Mouse (Mus musculus): ENCODE results near the gene Scgb1a1.
"Not testable (repeated sequence)": the region's sequence is repeated elsewhere in the genome, so short reads cannot be mapped to it uniquely, and the experiment has no call there.

Gene Scgb1a1

DNA sequence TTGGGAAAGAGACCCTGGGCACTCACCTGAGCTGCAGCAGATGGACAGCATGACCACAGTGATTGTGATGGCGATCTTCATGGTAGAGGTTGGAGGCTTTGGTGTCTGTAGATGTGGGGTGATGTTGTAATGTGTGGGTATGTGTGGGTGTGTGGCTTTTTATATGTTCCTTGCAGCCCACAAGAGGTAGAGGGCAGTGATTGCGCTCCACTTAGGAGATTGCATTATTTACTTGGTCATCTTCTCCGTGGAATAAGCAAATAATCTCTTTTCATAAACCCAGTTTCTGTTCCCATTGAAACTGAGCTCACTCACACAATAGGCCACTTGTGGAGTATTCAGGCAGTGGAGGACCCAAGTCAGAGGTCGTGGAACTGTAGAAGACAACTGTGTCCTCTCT, at the start of gene Scgb1a1:
Gene Scgb1a1 (minus strand): TSS at position 138 of the 400 bp plus-strand sequence.
- DNase-seq, result no peak

DNA sequence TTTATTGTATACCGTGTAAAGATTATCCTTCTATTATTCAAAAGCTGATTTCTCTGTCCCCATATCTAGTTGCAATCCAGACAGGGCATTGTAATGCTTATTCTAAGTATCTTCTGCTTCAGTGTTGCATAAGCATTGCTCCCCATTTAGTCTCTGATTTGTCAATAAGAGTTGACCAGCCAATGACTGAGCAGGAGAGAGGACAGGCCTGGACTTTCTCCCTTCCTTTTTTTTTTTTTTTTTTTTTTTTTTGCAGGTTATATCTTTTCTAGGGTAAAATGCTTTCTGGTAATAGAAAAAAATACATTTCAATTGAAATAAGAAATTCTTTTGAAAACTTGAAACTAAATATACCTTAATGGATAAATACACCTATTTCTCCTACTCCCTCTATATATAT, 49.4 kb upstream of the Scgb1a1 start:
- DNase-seq, result no peak

DNA sequence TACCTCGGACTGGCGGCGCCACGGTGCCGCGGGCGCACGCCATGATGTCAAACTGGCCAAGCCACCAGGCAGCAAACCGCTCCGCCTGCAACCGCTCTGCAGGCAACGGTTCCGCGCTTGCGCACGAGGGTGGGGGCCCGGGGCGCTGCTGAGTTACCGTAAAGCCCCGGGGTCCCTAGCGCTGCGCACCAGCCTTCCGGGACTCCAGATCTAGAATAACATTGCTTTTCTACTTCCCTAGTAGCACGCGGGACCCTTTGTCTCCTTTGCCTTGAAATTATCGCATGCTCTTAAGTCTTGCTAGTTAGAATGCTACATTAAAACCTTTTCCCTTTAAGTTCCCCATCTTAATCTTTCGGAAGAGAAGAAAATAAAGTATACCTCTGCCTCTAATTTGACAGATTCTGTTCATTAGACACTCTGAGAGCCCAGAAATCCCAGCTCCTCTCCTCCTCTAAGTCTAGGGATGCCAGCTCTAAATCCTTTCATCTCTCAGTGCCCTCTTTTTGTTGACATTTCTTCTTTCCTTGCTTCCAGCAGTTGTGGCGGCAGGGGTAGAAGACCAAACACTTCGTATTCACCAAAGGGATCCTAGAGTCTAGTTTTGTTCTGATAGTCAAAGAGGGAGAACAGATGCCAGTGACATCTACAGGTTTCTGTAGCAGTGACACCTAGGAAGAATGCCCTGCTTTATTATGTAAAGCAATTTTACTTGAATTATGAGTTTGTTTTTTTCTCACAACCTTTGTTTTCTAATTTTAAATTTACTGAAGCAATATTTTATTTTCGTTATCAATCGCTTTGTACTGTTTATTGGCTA, 48.0 kb upstream of the Scgb1a1 start, which contains the start of gene Asrgl1:
Gene Asrgl1 (minus strand): TSS at position 125 of the 820 bp plus-strand sequence.
- peak; percentile 92 for DNase-seq

DNA sequence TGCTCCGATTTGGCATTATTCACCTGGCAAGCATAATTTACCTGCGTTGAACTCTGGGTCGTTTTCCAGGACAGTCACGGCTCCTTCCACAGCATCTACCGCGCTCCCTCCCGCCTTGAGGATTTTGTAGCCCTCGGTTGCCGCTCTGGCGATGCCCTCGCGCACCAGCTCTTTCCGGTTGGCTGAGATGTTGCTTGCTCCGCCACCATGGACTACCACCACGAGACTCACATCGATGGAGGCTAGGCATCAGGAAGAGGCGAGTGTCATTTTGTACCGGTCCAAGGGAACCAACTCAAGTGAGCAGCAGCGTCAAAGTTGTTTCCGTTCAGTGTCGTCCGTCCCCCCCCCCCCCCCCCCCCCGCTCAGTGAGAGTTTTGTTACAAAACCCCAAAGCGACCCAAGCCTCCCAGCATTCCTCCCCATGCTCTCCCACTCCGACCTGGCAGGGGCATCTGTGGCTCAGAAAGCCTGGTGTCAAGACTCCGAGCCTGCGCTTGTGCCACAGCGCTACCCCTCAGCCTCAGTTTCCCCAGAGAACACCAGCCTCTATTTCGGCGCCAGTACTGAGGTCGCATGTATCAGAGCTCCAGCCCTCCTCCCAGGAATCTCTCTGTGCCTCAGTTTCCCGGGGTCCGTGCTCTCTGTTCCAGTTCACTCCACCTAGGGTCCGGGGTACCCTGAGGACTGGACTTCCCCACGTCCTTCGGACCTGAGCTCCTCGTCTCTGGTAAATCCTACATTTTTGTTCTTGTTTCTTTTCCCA, 47.2 kb upstream of the Scgb1a1 start:
- DNase-seq, result peak; percentile 17

DNA sequence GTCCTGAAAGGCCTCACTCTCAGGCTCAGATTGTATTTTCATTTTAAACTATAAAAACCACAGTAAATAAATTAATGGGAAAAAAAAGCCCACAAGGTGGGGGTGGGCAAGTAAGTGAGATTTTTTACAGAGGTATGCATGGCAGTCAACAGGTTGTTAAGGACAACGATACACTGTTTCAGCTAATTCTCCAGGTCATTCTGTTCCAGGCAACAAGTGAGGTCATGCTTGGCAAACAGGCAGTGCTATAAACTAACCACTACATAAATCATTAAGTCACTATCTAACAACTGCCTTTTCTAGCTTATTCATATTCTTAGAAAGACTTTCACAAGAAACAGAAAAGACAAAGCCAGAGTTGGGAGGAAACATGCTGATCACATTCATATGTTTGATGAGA, 42.2 kb upstream of the Scgb1a1 start:
- DNase-seq, result no peak

DNA sequence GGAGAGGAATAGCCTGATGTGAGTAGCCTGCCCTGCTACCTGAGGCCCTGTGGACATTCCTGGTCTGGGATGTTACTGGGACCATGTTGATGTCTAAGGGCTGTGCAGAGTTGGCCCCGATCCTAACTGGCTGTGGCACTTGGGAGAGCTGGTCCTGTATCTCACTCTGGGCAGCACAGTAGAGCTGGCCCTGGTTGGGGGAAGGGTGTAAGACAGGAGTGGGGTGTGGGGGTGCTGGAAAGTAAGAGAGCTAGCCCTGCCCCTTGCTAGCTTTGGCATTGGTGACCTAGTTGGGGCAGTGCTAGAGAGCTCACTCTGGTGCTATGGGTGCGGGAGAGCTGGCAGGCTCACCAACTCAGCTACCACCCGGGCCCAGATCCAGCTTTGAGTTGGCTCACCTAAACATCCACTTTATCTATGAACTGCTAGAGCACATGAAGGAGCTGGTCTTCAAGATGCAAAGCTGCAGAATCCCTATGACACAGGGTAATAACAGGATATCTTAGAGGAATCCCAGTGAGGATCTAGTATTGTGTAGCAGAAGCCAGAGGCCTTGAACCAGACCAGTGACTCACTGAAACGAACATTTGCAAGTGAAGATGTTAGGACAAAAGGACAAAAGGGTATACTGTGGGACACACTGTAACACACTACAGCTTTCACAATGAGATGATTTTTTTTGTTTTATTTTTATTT, 40.9 kb upstream of the Scgb1a1 start:
- DNase-seq, result no peak

DNA sequence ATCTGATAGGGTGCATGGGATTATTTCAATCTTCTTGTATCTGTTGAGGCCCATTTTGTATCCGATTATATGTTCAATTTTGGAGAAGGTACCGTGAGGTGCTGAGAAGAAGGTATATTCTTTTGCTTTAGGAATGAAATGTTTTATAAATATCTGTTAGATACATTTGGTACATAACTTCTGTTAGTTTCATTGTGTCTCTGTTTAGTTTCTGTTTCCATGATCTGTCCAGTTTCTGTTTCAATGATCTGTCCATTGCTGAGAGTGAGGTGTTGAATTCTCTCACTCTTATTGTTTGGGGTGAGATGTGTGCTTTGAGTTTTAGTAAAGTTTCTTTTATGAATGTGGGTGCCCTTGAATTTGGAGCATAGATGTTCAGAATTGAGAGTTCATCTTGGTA, 36.2 kb upstream of the Scgb1a1 start:
- not testable (repeated sequence) for DNase-seq

DNA sequence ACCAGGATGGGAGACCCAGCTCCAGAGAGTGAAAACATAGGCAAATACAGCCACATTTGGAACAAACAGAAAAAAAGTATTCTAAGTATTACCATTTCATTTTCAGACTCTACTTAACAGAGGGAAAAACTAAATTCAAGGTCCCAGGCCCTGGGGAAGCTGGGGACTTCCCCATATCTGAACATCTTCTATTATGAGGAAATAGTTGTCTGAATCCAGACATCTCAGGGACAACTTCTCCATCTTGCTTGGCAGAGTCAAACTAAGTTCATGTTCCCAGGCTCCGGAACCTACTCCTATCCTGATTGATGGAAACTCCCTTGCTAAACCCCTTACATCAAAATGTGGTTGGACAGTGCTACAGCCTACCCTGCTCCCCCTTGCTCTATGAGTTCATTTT, 34.6 kb upstream of the Scgb1a1 start:
- no peak for DNase-seq

DNA sequence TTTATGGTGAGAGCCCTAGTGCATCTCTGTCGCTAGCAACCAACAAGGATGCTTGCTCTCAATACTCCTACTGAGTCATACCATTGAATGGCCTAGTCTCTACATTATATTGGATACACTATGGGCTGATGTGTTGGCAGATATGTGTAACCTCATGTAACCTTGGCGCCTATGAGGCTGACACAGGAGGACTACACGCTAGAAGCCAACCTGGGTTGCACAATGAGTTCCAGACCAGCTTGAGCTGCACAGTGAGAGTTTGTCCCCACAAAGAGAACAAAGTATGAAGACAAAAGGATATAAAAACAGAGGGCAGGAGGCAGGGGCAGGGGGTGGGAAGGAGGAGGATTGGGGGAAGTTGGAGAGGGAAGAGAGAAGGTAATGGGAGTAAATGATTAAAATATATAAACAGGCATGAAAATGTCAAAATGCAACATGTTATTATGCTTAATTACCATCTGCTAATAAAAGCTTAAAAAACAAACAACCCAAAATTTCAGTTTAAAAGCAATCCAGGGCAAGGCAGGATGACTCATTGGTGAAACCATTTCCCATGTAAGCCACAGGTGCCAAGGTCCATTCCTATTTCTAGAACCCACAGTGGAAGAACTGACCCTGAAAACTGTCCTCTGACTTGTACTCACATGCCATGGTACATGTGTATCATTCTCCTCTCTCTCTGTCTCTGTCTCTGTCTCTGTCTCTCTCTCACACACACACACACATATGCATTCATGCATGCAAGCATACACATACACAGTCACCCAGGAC, 32.1 kb upstream of the Scgb1a1 start:
- no peak for DNase-seq

DNA sequence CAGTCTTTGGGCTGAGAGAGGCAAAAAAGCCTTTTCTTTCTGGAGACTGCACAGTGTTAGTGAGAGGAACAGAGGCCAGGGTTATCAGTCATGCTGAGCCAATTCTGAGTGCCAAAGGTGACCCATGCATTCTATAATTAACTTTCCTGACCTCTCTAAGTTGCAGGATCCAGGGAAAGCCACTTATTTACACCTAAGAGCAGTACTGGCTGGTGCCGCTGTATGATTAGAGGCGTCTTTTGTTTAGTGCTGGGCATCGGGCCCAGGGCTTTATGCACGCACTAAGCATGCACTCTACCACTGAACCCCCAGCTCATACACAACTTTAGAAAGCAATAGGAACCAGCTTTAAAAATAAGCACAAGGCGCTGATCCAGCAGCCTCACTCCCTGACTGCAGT, 29.5 kb upstream of the Scgb1a1 start:
- DNase-seq, result no peak

DNA sequence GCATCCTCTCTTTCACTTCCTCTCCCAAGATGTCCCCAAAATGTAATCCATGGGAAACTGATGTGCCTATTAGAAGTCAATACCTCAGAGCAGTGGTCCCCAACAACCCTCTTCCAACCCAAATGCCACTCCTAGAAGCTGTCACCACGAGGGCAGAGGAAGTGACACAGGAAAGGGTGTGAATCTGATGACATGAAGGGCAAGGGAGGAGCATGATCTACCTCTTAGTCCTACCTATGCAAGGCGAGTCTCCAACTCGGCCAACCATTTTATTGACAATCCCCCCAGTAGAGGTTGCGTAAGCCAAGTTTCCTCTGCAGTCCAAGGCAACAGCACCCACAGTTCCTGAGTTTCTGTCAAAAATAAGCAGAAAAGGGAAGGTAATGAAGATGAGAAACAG, 28.5 kb upstream of the Scgb1a1 start:
- no peak for DNase-seq

DNA sequence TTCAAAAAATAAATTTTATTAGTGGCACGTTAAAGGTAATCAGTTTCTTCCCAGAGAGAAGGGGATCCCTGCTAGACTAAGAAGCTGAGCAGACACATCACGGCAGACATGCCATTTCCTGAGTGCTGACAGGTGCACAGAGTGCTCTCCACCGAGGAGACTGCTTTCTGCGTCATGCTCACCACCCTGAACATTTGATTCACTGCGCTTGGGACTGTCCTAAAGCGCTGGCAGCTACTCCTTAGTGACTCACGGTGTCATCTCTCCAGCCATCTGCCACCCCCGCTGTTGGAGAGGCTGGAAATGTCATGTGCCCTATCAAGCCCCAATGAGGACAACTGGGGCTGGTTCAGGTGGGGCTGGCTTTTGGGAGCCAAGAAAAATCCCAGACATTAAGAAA, 24.3 kb upstream of the Scgb1a1 start:
- no peak for DNase-seq

DNA sequence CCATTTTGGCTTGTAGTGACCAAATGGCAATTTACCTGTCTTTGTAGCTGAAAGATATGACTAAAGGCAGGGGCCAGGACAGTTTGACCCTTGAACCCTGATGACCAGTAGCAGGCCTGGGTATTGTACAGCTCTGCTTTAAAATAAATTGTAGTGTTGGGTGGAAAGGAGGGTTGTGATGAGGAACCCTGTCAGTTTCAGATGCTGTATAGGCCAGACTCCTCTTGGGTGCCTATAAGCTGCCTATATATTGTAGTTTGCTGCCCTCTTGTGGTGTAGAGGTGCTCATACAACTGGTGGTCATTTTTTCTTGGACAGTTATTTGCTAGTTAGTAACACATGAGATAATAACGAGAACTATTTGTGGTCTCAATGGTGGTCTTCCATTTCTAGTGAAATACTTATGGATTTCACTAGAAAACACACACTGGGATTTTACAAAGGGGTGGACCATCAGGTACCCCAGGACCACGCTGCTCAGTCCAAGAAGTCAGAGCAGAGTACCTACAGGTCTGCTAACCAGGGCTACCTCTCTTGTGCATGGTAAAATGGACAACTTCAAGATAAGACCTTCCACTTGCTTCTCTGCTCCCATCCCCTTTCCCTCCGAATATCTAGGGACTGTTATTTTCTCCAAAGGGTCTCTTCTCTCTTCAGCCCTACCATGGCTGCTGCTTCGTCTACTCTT, 22.6 kb upstream of the Scgb1a1 start:
- DNase-seq, result no peak

DNA sequence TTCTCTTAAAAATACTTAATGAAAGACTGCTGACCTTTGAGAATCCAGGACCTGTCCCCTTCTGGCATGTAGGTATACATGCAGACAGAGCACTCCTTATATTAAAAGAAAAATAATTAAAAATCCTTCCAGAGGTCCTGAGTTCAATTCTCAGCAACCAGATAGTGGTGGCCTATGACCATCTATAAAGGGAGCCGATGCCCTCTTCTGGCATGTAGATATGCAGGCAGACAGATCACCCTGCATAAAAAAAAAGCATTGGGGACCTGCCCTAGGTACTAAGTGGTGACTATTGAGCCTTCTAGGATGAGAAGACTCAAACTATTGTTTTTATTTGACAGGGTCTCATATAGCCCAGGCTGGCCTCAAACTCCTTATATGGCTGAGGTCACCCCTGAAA, 20.8 kb upstream of the Scgb1a1 start:
- no peak for DNase-seq

DNA sequence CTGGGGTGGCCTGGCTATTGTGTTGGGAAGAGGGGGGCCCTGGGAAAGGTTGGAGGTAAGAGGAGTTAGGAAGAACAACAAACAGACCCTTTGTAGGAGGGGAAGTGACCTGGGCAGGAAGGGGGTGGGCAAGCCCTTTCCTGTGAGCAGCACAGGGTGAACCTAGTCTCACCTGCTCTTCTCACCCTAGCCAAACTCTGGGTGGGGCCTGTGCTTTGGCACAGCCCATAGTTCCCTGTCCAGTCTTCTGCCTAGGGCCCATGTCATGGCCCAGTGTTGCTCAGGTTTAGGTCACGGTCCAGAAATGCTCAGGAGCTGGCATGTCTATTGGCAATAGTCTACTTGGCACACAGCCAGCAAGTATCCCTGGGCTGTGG, 19.6 kb upstream of the Scgb1a1 start:
- no peak for DNase-seq

DNA sequence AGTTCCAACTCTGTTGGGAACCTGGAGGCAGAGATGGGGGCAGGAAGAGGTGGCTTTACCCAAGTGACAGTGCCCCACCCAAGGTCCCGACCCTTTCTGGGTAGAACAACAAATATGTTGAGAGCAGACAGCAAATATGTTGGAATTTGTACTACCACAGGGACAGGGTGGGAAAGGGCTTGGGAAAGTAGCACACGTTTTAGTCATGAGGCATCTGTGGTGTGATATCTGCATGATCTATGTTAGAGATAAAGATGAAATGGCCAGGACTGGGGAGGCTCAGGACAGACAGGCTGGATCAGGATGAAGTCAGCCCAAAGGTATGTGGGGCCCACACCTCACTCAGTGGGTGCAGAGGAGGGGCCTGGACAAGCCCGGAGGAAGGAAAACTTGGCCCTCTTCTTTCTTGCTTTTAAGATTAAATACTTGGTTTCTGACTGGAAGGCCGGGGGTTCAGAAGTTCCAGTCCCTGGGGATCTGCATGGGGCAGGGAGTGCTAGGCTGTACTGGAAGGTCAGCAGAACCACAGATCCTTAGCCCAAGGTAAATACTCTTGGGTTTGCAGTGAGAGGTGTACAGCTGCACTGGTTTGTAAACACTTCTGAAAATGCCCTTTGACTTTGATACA, 19.1 kb upstream of the Scgb1a1 start:
- DNase-seq, result no peak

DNA sequence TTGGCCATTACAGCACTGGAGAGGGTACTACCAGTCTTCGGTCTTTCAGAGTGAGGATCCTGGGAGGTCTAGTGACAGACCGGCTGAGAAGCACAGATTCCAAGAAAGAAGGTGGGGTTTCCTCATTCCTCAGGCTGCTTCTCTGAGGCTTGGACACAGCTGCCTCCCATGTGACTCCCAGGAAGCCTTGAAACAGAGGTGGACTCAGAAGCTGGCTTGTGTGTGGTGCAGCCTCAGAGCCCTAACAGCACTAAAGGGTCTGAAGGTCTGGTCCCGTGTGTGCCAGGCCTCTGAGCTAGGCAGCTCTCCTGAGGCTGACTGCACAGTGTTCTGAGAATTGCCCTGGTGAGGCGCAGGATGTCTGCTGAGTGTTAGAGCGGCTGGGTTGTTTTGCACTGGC, 18.3 kb upstream of the Scgb1a1 start:
- no peak for DNase-seq

DNA sequence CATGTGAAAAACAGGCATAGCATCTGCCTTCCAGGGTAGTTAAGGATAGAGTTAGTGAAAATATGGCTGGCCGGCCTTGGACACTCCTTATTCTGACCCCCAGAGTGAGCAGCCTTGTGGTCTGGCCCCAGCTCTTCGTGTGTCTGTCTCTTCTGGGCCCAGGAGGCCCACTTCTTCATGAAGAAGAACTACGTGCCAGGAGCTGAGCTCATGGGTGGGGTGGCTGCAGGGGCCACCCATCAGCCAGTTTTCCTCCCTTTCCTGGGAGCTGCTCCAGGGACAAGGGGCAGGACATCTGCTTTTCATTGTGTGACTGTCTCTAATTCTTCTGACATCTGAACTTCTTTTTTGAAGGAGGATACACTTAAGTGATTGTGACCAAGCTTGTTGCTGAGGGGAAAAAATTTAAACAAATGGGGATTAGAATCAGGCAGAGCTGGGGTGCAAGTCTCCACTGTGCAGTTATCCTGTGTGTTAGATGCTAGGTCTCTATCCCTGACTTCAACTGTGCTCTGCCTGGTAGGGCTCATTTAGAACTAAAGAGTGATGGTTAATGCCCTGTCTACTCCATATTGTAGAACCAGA, 17.4 kb upstream of the Scgb1a1 start:
- DNase-seq, result no peak

DNA sequence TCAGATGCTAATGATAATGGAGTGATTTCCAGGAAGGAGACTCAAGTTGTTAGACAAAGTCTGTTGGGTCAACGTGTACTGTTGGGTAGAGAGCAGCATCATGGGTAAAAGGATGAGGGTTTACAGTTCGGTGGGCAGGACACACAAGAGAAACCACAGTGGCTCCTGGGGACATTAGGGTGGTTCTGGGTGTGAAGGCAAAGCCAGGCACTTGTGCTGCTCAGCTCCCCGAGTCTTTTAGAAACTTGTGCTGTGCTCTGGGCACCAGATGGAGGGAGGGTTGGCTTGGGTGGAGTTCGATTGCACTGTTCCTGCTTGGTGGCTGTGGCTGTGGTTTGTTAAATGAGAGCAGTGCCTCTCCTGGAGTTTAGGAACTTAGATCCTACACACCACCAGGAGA, 16.2 kb upstream of the Scgb1a1 start:
- DNase-seq, result no peak

DNA sequence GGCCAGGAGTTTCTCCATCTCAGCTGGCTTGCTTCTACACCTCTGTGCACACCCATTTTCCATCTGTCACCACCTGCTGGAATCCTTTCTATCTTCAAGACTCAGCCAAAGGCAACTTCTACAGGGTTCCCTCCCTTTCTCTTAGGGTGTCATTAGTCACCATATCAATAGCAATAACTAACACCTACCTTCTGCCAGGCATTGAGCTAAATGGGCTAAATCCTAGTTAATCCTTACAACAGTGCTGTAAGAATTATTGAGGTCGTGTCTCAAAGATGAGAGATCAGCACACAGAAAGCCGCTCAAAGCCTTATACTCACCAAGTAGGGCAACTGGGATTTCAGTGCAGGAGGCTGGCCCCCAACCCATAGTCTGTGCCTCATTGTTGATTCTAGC, 13.3 kb upstream of the Scgb1a1 start:
- no peak for DNase-seq

DNA sequence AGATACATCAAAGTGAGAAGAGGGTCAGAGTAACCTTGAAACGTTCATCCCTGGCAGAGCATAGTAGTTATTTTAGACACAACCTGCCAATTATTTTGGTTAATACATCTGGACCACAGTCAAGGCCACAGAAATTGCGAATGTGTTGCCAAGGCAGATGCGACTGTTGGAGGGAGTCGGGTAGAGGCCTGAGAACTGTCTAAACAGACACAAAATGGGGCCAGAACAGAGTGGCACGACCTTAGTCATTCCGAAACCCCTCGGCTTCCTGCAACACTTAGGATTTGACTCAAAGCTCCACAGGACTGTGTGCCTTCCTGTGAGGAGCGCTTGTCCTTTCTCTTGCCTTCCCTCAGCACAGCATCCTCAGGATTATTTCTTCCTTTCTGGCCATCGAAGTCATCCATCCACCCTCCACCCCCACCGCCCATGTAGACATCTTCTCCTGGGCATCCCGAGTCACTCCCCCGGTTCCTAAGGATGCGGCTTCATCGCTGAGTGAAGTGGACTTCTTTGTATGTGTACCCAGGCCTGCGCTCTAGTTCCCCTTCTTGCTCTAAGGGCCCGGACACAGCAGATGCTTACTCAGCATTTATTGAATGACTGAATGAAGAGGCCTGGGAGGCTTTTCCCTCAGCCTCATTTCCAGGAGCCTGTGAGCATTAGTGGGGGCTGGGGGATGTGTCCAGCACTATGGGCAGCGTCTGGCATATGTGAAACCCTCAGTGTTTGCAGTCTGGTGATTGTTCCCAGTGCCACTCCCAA, 12.7 kb upstream of the Scgb1a1 start:
- no peak for DNase-seq
